Mouse (Mus musculus) pancreas, adult 10 weeks (tissue): ENCODE results near the gene Plekhg1. TPM values are rescaled to one million over a fixed set of nuclear protein-coding genes. Genes with fewer than 3 reads are reported as not detected.

Experiments used
- polyA plus RNA-seq: library from polyadenylated mRNA; stranded (reverse); fragments of 350-450 nt; fragmentation: Illumina TruSeq; extraction: RNeasy Lipid Tissue Mini Kit (QIAGEN cat#74804); gene quantifications from one replicate; pipeline ENCODE4 v1.2.3, GENCODE M21; 2015; ENCODE audit warnings: low read depth, low replicate concordance; ENCODE audit not compliant: insufficient read depth

The Plekhg1 gene
- 2.9 TPM for polyA plus RNA-seq

DNA sequence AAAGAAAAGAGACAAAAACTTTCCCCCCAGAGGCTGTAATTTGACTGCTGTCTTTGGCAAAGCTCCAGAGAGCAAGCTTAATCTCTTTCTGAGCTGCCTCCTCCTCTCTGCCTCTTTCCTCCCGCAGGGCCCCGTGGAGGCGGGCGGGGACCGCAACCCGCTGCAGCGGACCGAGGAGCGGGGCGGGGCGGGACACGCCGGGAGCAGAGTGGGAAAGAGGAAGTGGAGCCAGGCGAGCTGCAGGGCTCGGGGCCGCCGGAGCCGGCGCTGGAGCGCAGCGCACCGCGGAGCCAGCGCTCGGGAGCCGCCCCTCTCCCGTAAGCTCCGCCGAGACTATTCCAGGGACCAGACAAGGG, at the start of gene Plekhg1:
Gene Plekhg1 (plus strand): TSS at position 217 of the 356 bp plus-strand sequence.

GRCm38 (mm10) chr10:3972981-3973588, 232.9 kb downstream of the Plekhg1 start, which contains the start of gene Mthfd1l:
Gene Mthfd1l (plus strand): TSS chr10:3973118.

Other genes starting within 250 kb of the Plekhg1 start
- 3.2 TPM for gene Iyd, start 200.1 kb upstream of the Plekhg1 start, polyA plus RNA-seq
- gene Mthfd1l, start 232.8 kb downstream of the Plekhg1 start, polyA plus RNA-seq = 1.2 TPM